Mouse (Mus musculus) urinary bladder, postnatal 10 days (tissue): Measurements from ENCODE around the gene Myh7.
"Not testable (repeated sequence)": the region's sequence is repeated elsewhere in the genome, so short reads cannot be mapped to it uniquely, and the experiment has no call there.

ENCODE experiments used
- DNase-seq: peaks from one replicate; pipeline ENCODE4 v3.0.0; 2022; ENCODE audit warnings: low spot score

Myh7 gene

DNA sequence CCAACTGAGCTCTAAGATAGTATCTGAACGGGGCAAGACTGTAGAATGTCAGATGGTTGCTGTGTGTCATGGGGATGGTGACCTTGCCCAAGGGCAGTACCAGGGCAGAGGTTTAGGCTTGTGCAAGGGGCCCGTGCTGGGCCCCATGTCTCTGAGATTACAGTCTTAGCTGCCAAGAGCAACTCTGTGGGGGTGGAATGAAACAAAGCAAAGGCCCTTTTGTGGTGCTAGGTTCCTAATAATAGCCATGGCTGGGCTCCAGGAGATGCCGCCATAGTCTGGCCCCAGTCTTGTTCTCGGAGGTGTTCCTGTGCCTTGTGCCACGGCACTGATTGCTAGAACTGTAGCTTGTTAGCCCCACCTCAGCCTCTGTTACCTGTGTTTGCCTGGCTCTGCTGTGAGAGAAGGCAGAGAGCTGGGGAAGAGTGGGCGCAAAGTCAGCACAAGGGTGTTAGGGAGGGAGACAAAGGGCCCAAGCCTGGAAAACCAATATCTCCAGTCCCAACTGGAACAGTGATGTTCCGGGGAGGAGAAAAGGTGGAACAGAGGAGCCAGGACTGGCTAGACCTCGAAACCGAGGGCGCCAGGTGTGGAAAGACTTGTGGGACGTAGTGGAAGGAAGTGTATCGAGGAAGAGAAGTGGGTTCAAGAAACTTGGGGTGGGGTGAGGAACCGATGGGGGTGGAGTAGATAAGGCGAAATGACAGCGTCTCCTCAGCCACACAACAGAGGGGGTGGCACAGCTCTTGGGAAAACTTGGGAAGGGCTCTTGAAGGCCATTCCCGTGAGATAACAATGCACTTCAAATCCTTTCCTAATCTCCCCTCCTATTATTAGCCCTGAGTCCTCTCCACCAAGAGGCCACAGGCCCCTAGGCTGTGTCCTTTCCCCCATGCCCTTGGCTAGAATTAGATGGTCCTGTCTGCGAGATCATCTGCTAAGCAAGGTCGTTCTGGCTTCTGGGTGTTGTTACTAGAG lies 9.7 kb upstream of the Myh7 start:
- DNase-seq: no peak

DNA sequence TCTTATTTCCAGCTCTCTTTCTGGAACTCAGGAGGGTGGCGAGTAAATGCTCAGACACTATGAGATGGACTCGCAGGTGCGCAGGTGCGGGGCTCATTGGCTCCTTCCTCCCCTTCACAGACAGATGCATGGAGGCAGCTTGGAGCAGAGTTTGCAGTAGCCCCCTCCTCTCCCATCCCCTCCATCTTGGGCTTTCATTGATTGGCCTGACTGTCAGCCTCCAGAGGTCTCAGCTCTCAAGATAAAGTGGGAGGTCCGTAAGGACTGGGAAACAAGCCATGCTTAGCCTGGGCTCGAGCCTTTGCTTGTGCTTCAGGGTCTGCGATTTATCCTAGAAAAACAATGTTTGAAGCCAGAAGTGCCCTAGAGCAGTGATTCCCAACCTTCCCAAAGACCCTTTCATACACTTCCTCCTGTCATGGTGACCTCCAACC lies 8.3 kb upstream of the Myh7 start:
- DNase-seq: no peak

DNA sequence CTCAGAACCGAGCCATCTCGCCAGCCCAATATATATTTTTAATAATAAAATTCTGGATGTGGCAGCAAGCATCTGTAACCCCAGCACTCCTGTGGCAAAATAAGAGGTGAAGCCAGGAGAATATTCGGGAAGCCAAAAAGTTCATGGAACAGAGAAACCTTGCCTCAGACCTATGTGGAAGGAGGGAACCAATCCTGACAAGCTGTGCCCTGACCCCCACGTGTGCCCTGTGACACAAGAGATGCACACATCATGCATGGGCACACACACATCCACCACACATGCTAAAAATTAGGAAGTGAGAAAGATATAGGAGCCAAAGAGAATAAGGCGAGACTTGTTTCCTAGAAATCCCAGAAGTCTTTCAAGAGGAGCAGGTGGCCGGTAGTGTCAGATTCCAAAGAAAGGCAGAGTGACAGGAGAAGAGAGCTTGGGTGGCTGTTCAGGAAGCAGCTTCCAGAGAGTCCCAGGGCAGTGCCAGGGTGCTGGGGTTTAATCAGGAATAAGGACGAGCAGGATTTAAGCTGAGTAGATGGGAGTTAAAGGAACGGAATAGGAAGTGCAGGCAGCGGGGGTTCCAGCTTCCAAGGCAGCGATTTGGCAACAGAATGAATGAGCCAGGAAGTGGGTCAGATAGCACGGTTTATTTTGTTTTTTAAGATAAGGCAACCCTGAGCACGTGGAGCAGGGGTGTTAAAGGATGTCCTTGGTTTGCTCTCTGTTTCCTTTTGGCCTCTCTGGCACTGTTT lies 7.7 kb upstream of the Myh7 start:
- DNase-seq: no peak

DNA sequence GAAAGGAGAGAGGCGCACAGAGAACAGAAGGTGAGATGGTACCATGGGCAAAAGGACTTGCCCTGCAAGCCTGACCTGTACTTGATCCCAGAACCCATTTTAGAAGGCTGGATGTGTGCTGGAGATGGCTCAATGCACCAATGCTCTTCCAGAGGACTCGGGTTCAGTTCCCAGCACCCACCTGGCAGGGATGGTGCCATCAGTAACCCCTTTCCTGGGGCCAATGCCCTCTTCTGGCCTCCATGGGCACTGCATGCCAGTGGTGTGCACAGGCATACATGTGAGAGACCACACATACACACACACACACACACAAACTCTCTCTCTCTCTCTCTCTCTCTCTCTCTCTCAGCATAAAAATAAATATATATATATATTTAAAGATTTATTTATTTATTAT lies 7.0 kb upstream of the Myh7 start:
- DNase-seq: no peak

DNA sequence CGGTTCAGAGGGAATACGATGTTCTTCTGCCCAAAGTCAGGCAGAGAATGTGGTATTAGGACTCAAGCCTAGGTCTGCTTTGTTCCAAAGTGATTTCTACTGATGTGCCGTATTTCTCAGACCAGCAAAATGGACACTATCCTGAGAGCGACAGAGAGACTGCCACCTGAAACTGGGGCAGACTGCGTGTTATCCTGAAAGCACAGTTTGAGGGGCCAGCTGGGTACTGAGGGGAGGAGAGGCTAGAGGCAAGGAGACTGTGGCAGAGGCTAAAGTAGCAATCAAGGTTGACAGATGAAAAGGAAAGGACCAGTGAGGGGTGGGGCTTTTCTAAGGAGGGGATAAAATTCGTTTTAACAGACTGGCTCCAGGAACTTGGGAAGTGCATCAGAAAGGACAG lies 6.4 kb upstream of the Myh7 start:
- DNase-seq: no peak

DNA sequence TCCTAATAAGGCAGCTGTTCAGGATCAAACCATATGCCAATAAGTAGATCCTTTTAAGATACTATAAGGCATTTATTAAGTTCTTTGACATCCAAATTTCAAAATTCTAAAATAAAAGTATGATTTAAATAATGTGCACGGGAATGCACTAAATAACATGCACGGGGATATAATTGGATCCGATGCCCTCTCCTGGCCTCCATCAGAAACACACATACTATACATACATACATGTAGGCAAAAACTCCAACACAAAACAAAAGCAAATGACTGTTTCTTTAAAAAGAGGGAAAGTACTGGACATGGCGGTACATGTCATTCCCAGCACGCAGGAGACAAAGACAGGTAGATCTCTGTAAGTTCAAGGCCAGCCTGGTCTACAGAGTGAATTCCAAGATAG lies 5.4 kb upstream of the Myh7 start:
- DNase-seq: not testable (repeated sequence)

DNA sequence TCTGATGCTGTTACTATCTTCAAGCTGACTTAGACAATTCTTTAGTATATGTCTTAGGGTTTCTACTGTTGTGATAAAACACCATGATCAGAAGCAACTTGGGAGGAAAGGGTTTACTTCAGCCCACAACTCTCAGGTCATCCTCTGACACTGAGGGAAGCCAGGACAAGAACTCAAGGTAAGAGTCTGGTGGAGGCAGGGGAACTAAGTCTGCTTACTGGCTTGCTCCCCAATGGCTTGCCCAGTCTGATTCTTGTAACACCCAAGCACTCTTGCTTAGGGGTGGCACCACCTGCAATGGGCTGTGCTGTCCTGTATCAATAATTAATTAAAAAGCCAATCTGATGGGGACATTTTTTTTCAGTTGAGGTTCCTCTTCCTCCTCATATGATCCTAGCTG lies 4.3 kb upstream of the Myh7 start:
- DNase-seq: no peak

DNA sequence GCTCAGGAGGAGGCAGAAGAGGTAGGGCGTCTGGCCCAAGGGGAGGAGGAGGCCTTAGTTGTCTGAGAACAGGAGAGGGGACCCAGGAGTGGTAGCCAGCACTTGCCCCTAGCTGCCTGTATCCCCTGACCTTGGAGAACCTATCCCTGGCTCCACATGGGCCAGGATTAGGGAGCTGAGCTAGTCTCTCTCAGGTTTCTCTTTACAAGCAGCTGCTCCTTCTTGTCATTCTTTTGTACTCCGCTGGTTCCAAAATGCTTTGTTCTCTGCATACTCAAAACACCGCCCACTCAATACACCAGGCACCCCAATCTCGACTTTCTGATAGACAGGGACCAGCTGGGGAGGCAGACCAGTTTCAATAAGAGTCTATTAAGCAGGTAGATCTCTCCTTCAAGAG lies 2.9 kb upstream of the Myh7 start:
- no peak for DNase-seq

DNA sequence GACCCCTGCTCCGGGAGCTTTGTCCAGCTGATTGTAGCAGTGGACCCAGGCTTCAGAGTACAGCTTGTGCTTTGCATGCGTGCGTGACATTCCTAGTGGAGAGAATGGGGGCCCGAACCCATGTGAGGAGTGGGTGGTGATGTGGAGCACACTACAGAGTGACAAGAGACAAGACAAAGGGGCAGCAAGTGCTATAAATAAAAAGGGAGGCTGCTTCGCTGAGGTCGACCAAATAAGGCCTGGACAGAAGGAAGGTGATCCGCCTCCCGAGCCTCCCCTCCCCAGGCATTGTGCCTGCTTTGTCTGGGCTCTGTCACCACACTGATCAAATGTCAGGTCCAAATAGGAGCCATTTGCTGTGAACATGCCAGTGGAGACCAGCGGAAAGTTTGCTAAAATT lies 2.4 kb upstream of the Myh7 start:
- no peak for DNase-seq

DNA sequence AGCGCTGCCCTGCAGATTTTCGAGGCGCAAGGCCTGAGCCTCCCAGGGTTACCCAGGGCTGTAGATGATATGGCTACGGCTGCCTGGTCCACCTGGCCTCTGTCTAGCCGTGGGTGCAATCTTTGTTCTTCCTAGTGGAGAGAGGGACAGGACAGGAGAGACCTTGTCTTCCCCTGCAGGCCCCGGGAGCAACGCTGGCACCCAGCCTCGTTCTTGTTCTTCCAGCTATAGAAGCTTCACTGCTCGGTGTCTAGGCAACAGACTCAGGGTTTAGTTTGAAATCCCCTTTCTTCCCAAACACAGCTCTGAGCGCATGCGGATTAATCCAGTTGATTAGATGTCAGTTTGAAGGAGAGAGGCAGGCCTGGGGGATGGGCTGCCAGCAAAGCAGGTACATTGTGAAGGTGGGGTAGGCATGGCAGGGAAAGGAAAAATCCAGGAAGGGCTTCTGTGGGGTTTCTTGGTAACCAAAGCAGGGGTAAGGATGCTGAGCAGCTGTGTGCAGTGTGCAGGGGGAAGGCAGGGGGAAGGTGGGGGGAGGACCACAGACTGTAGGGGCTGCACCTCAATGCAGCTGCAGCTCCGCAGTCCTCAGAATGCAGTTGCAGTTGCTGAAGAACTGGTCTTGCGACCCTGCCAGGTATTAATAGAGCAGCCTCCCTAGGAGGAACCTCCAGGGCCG lies 1.2 kb upstream of the Myh7 start:
- no peak for DNase-seq

DNA sequence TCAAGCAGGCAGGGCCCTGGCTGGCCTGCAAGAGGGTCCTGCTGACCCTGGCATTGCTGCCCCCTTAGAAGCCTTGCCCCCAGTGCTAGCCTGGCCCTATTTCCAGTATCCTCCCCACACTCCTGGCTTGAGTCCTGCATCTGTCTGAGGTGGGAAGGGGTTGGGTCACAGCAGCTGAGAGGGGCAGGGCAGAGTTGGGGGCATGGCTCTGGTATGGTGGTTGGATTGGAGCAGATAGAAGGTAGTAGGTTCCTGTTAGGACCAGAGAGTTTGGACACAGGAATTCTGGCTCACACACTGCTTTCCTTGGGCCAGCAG lies 402 bp upstream of the Myh7 start:
- no peak for DNase-seq

DNA sequence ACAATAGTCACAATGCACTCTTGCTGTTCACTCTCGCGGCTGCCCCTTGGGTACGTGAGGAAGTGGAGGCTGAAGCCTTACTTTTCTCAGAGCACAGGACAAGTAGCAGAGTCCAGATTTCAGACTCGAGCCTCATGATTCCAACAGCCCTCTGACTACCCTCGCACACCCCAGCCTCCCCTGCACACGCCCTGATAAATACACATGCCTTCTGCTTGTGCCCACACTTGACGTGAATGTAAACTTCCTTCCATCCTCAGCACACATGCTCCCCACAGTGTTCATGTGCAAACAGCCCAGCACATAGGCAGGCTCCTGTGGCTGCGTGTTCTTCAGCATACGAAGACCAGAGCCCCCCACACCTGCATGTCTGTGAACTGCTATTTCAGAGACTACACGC lies 790 bp downstream of the Myh7 start:
- no peak for DNase-seq

DNA sequence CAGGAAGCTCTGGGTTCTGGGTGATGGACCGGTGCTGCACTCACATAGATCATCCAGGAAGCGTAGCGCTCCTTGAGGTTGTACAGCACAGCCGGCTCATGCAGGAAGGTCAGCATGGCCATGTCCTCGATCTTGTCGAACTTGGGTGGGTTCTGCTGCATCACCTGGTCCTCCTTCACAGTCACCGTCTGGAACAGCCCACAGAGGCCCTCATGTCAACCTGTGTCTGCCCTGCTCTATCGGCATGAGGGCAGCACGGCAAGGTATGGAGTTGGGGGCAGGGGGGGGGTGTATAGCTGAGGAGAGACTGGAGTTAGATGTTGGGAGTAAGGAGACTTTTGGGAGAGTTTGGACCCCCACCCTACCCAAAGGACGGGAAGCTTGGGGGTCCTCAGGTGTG lies 2.2 kb downstream of the Myh7 start:
- DNase-seq: no peak

DNA sequence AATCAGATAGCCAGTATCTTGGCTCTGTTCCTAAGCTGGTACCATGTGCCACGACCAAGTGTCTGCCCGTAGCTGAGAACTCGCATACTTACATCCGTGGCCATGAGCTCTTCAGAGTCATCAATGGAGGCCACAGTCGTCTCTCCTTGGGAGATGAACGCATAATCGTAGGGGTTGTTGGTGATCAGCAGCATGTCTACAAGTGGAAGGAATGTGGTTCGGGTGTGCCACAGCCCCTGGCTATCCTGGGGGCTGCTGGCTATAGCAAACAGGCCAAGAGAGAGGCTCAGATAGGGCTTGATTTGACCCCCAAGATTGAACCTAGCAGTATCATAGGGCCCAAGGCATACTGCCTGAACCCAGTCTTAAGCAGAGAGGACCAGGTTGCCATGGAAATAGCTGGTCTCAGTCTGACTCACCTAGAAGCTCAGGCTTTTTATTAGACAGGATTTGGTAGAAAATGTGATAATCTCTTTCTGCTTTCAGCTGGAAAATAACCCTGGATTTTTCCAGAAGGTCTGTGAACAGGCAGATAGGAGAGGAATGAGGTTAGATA lies 4.5 kb downstream of the Myh7 start:
- DNase-seq: no peak

DNA sequence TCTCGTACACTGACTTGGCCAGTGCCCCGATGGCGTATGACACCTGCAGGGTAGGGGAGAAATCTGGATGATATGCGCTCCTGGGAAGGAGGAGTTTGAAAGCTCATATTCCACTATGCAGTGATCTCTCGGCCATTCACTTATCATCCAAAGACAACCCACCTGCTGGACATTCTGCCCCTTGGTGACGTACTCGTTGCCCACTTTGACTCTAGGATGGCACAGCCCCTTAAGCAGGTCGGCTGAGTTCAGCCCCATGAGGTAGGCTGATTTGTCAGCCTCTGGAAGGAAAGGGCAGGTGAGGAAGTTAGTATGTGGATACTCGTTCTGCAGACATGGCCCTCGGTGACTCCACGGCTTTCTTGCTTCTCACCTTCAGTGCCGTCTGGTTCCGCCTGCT lies 5.5 kb downstream of the Myh7 start:
- DNase-seq: no peak

DNA sequence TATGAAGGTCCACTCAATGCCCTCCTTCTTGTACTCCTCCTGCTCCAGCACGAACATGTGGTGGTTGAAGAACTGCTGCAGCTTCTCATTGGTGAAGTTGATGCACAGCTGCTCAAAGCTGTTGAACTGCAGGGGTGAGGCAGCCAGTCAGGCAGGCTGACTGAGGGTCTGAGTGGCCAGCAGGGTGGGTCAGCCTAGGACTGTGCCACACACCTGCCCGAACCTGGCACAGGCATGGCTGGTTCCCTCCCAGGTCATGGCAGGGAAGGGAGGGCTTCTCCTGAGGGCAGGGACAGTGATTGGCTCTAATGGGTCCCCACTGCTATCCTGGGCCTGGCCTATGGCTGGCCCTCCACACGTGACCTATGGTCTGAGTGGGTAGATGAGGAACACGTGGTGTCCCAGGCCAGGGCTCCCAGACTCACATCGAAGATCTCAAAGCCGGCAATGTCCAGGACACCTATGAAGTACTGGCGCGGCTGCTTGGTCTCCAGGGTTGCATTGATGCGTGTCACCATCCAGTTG lies 6.0 kb downstream of the Myh7 start:
- not testable (repeated sequence) for DNase-seq

DNA sequence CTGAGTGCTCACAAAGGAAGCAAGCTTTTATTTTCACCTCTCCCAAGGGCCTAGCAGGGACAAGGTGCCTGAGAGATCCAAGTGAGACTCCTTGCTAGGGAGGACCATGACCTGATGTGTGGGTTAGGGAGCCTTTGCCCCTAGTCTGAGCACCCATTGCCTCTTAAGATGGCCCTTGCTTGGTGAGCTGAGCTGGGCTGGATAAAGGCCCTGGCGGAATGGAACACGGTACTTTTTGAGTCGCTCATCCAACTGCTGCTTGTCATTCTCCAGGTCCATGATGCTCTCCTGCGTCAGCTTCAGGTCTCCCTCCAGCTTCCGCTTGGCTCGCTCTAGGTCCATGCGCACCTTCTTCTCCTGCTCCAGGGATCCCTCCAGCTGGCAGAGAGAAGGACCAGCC lies 12.5 kb downstream of the Myh7 start:
- DNase-seq: no peak

DNA sequence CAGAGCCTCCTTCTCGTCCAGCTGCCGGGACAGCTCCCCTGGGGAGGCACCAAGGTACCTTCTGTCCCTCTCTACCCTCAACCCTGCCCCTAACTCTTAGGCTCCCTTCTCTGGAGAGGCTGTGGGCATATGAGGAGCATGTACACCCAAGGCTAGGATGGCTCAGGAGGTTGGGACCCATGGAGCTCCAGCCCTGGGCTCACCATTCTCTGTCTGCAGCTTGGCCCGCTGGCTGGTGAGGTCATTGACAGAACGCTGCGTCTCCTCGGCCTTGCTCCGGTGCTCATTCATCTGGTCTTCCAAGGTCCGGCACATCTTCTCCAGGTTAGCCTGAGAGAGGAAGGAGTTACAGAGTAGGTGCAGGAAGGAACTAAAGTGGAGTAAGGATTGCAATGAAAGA lies 15.8 kb downstream of the Myh7 start:
- DNase-seq: no peak

DNA sequence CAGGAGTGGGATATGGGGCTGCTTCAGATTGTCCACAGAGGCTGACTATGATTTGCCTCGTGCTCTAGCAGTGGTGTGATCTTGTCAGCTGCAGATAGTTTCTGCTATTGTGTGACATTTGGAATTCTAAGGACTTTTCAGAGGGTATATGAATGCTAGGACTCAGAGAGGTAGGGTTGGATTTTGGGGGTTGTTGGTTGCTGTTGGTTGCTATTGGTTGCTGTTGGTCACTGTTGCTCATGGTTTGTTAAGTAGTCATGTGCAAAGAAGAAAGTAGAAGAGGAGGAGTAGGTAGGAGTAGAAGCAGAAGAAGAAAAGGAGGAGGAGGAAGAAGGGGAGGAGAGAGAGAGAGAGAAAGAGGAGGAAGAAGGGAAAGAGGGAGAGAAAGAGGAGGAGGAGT lies 17.8 kb downstream of the Myh7 start, which contains the start of gene Gm17428:
Gene Gm17428, plus strand, starts transcription at position 301 of the 400 bp plus-strand sequence.
- DNase-seq: no peak

DNA sequence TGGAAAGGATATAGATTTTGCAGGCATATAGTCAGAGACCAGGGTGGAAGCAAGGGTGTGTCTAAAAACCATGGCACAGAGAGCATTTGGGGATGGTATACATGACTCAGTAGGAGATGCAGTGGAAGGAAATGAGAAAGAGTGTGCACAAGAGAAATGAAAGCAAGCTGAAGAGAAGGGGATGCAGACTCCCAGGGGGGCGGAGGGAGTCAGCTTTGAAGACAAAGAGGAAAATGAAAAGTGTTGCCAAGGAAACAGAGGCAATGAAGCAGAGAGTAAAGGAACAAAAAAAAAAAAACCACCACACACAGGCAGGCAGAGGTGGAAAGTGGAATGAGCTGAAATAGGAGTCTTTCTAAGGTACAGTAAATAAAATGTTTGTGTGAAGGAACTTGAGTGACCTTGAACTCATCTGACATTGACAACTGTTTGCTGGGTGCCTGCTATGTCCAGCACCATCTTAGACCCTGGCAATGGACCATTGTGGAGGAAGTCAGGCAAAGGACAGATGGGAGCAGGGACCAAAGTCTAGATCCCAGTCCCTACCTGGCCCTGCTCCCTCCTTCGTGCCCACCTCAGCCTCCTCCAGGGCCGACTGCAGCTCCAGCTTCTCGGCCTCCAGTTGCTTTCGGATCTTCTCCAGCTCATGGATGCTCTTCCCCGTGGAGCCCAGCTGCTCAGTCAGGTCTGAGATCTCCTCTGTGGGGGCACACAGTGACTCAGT lies 20.2 kb downstream of the Myh7 start:
- no peak for DNase-seq

DNA sequence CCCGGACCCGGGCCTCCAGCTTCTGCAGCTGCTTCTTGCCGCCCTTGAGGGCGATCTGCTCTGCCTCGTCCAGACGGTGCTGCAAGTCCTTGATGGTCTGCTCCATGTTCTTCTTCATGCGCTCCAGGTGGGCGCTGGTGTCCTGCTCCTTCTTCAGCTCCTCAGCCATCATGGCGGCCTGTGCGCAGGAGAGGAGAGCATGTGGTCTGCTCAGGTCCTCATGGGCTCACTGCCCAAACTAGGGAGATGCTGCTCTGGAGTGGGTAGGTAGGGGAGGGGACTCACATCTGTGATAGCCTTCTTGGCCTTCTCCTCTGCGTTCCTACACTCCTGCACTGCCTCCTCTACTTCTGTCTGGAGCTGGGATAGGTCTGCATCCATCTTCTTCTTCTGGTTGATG lies 21.6 kb downstream of the Myh7 start:
- not testable (repeated sequence) for DNase-seq

DNA sequence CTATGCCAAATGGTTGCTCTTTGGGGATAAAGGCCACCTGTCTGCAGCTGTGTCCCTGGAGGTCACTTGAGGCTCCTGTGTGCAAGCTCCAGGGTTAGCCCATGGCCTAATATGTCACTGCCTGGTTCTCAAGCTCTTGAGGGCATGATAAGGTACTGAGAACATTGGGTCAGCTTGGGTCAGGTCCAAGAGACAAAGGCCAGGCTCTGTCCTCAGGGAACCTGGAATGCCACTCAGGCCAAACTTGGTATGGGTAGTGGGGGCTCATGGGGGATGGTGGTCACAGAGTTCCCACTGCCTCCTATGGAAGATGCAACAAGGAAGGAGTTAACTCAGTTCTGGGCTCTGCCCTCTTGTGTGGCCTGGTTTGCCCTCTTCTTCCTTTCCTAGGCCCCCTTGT lies 26.1 kb downstream of the Myh7 start:
- no peak for DNase-seq
